Mouse (Mus musculus): ENCODE results near the gene Camta1. TPM values are rescaled to one million over a fixed set of nuclear protein-coding genes. Genes with fewer than 3 reads are reported as not detected.
A peak's percentile ranks its signal among the peaks of the same experiment; 100 is the strongest.

The Camta1 gene
- polyA plus RNA-seq, 2 experiments = 7.3 to 32.8 TPM

DNA sequence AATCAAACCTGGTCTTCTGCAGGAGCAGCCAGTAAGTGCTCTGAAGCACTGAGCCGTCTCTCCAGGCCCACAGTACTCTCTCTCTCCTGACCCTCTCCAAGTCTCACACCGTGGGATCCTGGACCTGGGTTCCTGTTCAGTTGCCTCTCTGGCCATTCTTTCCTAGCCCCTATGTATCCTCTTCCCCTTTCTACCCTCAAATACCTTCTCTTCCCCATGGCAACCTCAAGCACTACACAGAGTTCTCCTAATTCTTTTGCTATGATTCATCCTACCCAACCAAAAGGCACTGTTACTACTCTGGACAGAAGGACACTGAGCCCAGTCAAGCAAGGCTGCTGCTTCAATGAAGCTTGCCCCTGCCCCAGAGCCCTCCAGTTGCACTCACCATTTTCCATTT, 19.1 kb downstream of the Camta1 start:
- H3K27me3 ChIP-seq (ENCODE audit: control insufficient read depth, insufficient read depth, low read length) = no peaks in the 10 kb centered on the region
- WGBS (ENCODE audit: insufficient replicate concordance) = 50% methylated on average over 2 of the region's 2 CpGs
- no peak overlapping the region for H3K4me3 ChIP-seq (ENCODE audit: insufficient read depth in 1 of 2, low read depth in 2 of 2, low read length in 2 of 2)
- no peaks in the 10 kb centered on the region for H3K9me3 ChIP-seq (ENCODE audit: control insufficient read depth, low read length)
- no peak overlapping the region for H3K4me2 ChIP-seq (ENCODE audit: low read depth)
- no peak overlapping the region for H3K9ac ChIP-seq (replicated peaks)
- ATAC-seq (ENCODE audit: insufficient read depth) = no peak
- H3K36me3 ChIP-seq (replicated peaks; ENCODE audit: control insufficient read depth, insufficient read depth, low read depth) = no peaks in the 10 kb centered on the region
- no peak for TF ChIP-seq EP300 (IDR thresholded peaks at IDR 0.05; ENCODE audit: low read depth)
- TF ChIP-seq CTCF (IDR thresholded peaks at IDR 0.05; ENCODE audit: low read depth) = no peak
- H3K4me1 ChIP-seq (replicated peaks; ENCODE audit: control insufficient read depth in 2 of 2, insufficient read depth in 2 of 2, low read length in 1 of 2) = peaks cover 0 to 17% of the 10 kb centered on the region in 2 experiments; a peak in 2 of 4 replicates
- DNase-seq (ENCODE audit: low read depth in 3 of 3, low spot score in 3 of 3) = no peak
- no peak overlapping the region for H3K27ac ChIP-seq

GRCm38 (mm10) chr4:151838518-151838917, 23.2 kb downstream of the Camta1 start:
- ATAC-seq (ENCODE audit: insufficient read depth) (no peak), DNase-seq (ENCODE audit: low read depth in 3 of 3, low spot score in 3 of 3) (no peak)
- TF ChIP-seq CTCF (IDR thresholded peaks at IDR 0.05; ENCODE audit: low read depth) (no peak), EP300 (IDR thresholded peaks at IDR 0.05; ENCODE audit: low read depth) (no peak)
- H3K9ac ChIP-seq (replicated peaks) = no peak overlapping the region
- no peak overlapping the region for H3K27ac ChIP-seq
- H3K9me3 ChIP-seq (ENCODE audit: control insufficient read depth, low read length) = no peaks in the 10 kb centered on the region
- H3K4me1 ChIP-seq (replicated peaks; ENCODE audit: control insufficient read depth in 2 of 2, insufficient read depth in 2 of 2, low read length in 1 of 2) = peaks cover 0 to 19% of the 10 kb centered on the region in 2 experiments; a peak in 3 of 4 replicates
- H3K27me3 ChIP-seq (ENCODE audit: control insufficient read depth, insufficient read depth, low read length) = no peaks in the 10 kb centered on the region
- H3K36me3 ChIP-seq (replicated peaks; ENCODE audit: control insufficient read depth, insufficient read depth, low read depth) = no peaks in the 10 kb centered on the region
- 37% methylated on average over 2 of the region's 2 CpGs for WGBS (ENCODE audit: insufficient replicate concordance)
- H3K4me2 ChIP-seq (ENCODE audit: low read depth) = no peak overlapping the region
- no peak overlapping the region for H3K4me3 ChIP-seq (ENCODE audit: insufficient read depth in 1 of 2, low read depth in 2 of 2, low read length in 2 of 2)

GRCm38 (mm10) chr4:151835860-151836259, 25.8 kb downstream of the Camta1 start:
- no peaks in the 10 kb centered on the region for H3K36me3 ChIP-seq (replicated peaks; ENCODE audit: control insufficient read depth, insufficient read depth, low read depth)
- no peaks in the 10 kb centered on the region for H3K9me3 ChIP-seq (ENCODE audit: control insufficient read depth, low read length)
- ATAC-seq (ENCODE audit: insufficient read depth) = no peak
- no peak for TF ChIP-seq CTCF (IDR thresholded peaks at IDR 0.05; ENCODE audit: low read depth)
- TF ChIP-seq EP300 (IDR thresholded peaks at IDR 0.05; ENCODE audit: low read depth) = no peak
- no peak overlapping the region for H3K4me2 ChIP-seq (ENCODE audit: low read depth)
- no peaks in the 10 kb centered on the region for H3K27me3 ChIP-seq (ENCODE audit: control insufficient read depth, insufficient read depth, low read length)
- 74% methylated on average over 3 of the region's 3 CpGs for WGBS (ENCODE audit: insufficient replicate concordance)
- H3K9ac ChIP-seq (replicated peaks) = no peak overlapping the region
- H3K4me3 ChIP-seq (ENCODE audit: insufficient read depth in 1 of 2, low read depth in 2 of 2, low read length in 2 of 2) = no peak overlapping the region
- H3K4me1 ChIP-seq (replicated peaks; ENCODE audit: control insufficient read depth in 2 of 2, insufficient read depth in 2 of 2, low read length in 1 of 2) = peaks cover 0 to 12% of the 10 kb centered on the region in 2 experiments; a peak in 3 of 4 replicates
- no peak overlapping the region for H3K27ac ChIP-seq
- no peak for DNase-seq (ENCODE audit: low read depth in 3 of 3, low spot score in 3 of 3)

DNA sequence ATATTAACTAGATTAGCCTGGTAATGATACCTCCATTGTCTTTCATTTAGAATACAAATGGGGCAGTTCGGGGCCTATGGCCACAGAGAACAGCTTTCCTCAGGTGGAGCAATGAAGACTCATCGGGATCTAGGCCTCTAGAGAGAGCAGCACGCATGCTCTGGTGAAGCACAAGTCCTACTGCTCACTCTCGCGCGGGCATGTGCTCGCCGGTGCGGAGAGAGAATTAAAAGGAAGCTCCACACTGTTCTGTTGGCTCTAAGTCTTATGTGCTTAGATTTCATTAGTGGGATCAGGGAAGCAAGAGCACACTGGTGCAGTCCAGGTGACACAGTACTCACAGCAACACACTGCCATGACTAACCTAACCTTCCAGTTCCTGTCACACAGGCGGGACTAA, 27.1 kb downstream of the Camta1 start:
- H3K4me2 ChIP-seq (ENCODE audit: low read depth) = no peak overlapping the region
- 89% methylated on average over 10 of the region's 10 CpGs for WGBS (ENCODE audit: insufficient replicate concordance)

DNA sequence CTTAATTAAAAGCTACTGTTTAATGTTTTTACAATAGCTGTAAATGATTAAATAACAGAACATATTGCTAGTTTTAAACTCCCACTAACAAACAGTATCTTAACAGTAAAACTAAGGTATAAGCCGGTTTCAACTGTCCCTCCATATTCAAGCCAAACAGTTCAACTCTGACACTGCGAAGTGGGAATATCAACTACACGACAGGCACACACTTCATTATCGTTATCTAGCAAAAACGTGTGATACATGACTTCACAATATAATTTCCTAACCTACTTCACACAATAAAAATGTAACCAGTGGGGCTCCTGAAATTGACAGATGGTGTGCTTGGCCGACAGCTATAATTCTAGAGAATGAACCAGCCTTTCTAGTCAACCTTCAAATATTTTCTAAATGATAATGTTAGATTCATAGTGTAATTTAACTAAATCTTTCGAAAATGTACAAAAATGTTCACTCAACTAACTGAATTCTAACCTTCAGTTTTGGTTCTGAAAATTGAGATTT, 27.7 kb downstream of the Camta1 start:
- no peaks in the 10 kb centered on the region for H3K9me3 ChIP-seq (ENCODE audit: control insufficient read depth, low read length)
- ATAC-seq (ENCODE audit: insufficient read depth) = peak; percentile 51; the same call in 1 of the 2 replicates
- no peak for DNase-seq (ENCODE audit: low read depth in 3 of 3, low spot score in 3 of 3)
- H3K36me3 ChIP-seq (replicated peaks; ENCODE audit: control insufficient read depth, insufficient read depth, low read depth) = no peaks in the 10 kb centered on the region; the same call in 1 of the 2 replicates
- H3K4me3 ChIP-seq (ENCODE audit: insufficient read depth in 1 of 2, low read depth in 2 of 2, low read length in 2 of 2) = no peak overlapping the region
- peaks cover 0 to 7% of the 10 kb centered on the region in 2 experiments; a peak in 3 of 4 replicates for H3K4me1 ChIP-seq (replicated peaks; ENCODE audit: control insufficient read depth in 2 of 2, insufficient read depth in 2 of 2, low read length in 1 of 2)
- TF ChIP-seq EP300 (IDR thresholded peaks at IDR 0.05; ENCODE audit: low read depth) (0 out of 2 replicates have a peak, but pooled peaks have one; percentile 15), CTCF (IDR thresholded peaks at IDR 0.05; ENCODE audit: low read depth) (no peak)
- H3K27ac ChIP-seq = no peak overlapping the region
- H3K4me2 ChIP-seq (ENCODE audit: low read depth) = no peak overlapping the region
- H3K9ac ChIP-seq (replicated peaks) = no peak overlapping the region
- no peaks in the 10 kb centered on the region for H3K27me3 ChIP-seq (ENCODE audit: control insufficient read depth, insufficient read depth, low read length)
- WGBS (ENCODE audit: insufficient replicate concordance) = 46% methylated on average over 7 of the region's 7 CpGs

More for the DNA sequence above, 27.1 kb downstream of the Camta1 start:
- Histone ChIP-seq H3K4me1 (replicated peaks; ENCODE audit: control insufficient read depth in 2 of 2, insufficient read depth in 2 of 2, low read length in 1 of 2) (peaks cover 0 to 9% of the 10 kb centered on the region in 2 experiments; a peak in 3 of 4 replicates), H3K27me3 (ENCODE audit: control insufficient read depth, insufficient read depth, low read length) (no peaks in the 10 kb centered on the region), H3K36me3 (replicated peaks; ENCODE audit: control insufficient read depth, insufficient read depth, low read depth) (no peaks in the 10 kb centered on the region; the same call in 1 of the 2 replicates), H3K4me3 (ENCODE audit: insufficient read depth in 1 of 2, low read depth in 2 of 2, low read length in 2 of 2) (no peak overlapping the region), H3K9ac (replicated peaks) (no peak overlapping the region), H3K27ac (no peak overlapping the region), H3K9me3 (ENCODE audit: control insufficient read depth, low read length) (no peaks in the 10 kb centered on the region)
- no peak for TF ChIP-seq CTCF (IDR thresholded peaks at IDR 0.05; ENCODE audit: low read depth)
- no peak for TF ChIP-seq EP300 (IDR thresholded peaks at IDR 0.05; ENCODE audit: low read depth)
- ATAC-seq (ENCODE audit: insufficient read depth) = no peak
- DNase-seq (ENCODE audit: low read depth in 3 of 3, low spot score in 3 of 3) = no peak
